Mouse (Mus musculus) cerebellum, postnatal 36 days (tissue): ENCODE data around the gene AI661453.

ENCODE experiments used
- DNase-seq, 2 experiments: peaks; one replicate each; pipeline ENCODE4 v3.0.0; 2021 to 2022; ENCODE audit warnings: mixed read lengths in 2 of 2

Gene AI661453

GRCm38 (mm10) chr17:47441296-47442051 is 5.1 kb downstream of the AI661453 start:
- no peak for DNase-seq

GRCm38 (mm10) chr17:47442271-47442670 is 5.9 kb downstream of the AI661453 start:
- no peak for DNase-seq

- DNase-seq = no peak
Observed at GRCm38 (mm10) chr17:47444113-47444512, 7.7 kb downstream of the AI661453 start.

GRCm38 (mm10) chr17:47445518-47445917 is 9.1 kb downstream of the AI661453 start:
- no peak for DNase-seq

GRCm38 (mm10) chr17:47446025-47446424 is 9.6 kb downstream of the AI661453 start:
- no peak for DNase-seq

GRCm38 (mm10) chr17:47446561-47446960 is 10.1 kb downstream of the AI661453 start:
- DNase-seq = no peak

- DNase-seq = no peak
Observed at GRCm38 (mm10) chr17:47448523-47449372, 12.3 kb downstream of the AI661453 start.

GRCm38 (mm10) chr17:47449432-47449831 is 13.0 kb downstream of the AI661453 start:
- no peak for DNase-seq

GRCm38 (mm10) chr17:47450239-47450638 is 13.8 kb downstream of the AI661453 start:
- DNase-seq = no peak

GRCm38 (mm10) chr17:47450880-47451565 is 14.6 kb downstream of the AI661453 start:
- DNase-seq = no peak

- no peak for DNase-seq
Observed at GRCm38 (mm10) chr17:47452886-47453285, 16.5 kb downstream of the AI661453 start.

- no peak for DNase-seq
Observed at GRCm38 (mm10) chr17:47454675-47455074, 18.3 kb downstream of the AI661453 start.

- DNase-seq = no peak
Observed at GRCm38 (mm10) chr17:47458310-47458709, 21.9 kb downstream of the AI661453 start.

- no peak for DNase-seq
Observed at GRCm38 (mm10) chr17:47458936-47459335, 22.5 kb downstream of the AI661453 start.

GRCm38 (mm10) chr17:47459341-47459919 is 23.0 kb downstream of the AI661453 start:
- DNase-seq = no peak

GRCm38 (mm10) chr17:47461688-47462087 is 25.3 kb downstream of the AI661453 start:
- no peak for DNase-seq

GRCm38 (mm10) chr17:47462209-47462608 is 25.8 kb downstream of the AI661453 start:
- no peak for DNase-seq

GRCm38 (mm10) chr17:47462728-47463388 is 26.4 kb downstream of the AI661453 start:
- DNase-seq = no peak

GRCm38 (mm10) chr17:47464248-47464965 is 28.0 kb downstream of the AI661453 start:
- DNase-seq = no peak

GRCm38 (mm10) chr17:47465016-47465415 is 28.6 kb downstream of the AI661453 start:
- no peak for DNase-seq

GRCm38 (mm10) chr17:47466284-47466683 is 29.9 kb downstream of the AI661453 start:
- no peak for DNase-seq

- no peak for DNase-seq
Observed at GRCm38 (mm10) chr17:47467659-47468058, 31.2 kb downstream of the AI661453 start.
